ENCODE assay signal across 9 mouse cellular contexts in the genomic region with DNA sequence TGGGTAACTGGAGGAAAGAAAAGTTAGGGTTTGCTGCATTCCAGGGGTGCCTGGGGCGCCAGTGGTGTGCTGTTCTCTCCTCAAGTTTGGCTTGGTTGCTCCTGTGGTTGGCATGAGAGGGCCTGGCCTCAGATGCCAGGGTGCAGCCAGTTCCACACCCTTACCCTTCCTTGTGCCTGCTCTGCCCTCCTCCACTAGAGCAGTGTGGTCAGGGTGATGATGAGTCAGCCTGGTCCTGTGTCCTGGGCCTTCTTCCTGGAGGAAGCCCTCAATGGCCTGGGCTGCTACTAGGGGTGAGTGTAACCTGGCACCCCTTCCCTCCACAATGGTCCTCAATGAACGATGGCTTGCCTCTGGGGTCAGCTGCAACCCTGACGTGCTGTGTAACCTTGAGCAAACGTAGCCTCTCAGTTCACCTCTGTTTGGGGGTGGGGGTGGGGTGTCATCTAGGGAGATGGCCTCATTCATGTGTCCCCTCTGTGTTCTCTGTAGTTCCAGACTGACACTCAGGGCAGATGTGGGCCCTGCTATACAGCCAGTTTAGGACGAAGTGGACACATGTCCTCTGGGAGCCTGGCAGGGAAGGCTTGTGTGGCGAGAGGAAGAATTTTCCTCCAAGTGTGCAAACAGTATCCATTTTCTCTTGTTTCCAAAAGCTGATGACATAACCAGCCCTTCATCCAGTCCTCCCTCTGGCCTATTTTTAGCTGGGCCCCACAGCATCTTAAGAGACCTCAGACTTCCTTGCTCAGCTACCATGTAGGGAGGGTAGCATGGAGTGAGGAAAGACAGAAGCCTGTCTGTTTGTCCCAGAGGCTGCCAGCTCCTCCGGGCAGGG. TPM values are rescaled to one million over a fixed set of nuclear protein-coding genes. Genes with fewer than 3 reads are reported as not detected.
DNase-seq lines count a peak whose midpoint lies in the region; ATAC-seq and TF ChIP-seq lines count a peak whose summit lies in the region.
"Had no signal": no experiment of that assay in that cellular context is flagged by ENCODE, and none has a peak within 500 bp of the region (broad histone marks: within the 10 kb centered on the region; RNA-seq: fewer than 3 reads in every experiment).

No protein-coding gene starts in this region.

- no peak for TF ChIP-seq POLR2A in testis, adult 2 months (IDR thresholded peaks at IDR 0.05; ENCODE audit: control insufficient read depth, low read depth, low read length)

- DNase-seq in heart, postnatal 4 days: no peak
- DNase-seq in testis, postnatal 10 days (ENCODE audit: low spot score): no peak
- no peak for DNase-seq in embryo, embryonic 11 days
- no peak for DNase-seq in ovary, postnatal 36 days (ENCODE audit: low spot score)
- DNase-seq in cerebellum, postnatal 36 days: no peak

- H3K4me2 ChIP-seq in heart, embryonic 11.5 days: peak overlapping the region; percentile 45
- no peak overlapping the region for H3K4me2 ChIP-seq in limb, embryonic 12.5 days

- WGBS in heart, embryonic 11.5 days (ENCODE audit: insufficient replicate concordance): 32% methylated on average over 7 of the region's 7 CpGs
- WGBS in limb, embryonic 12.5 days: 67% methylated on average over 7 of the region's 7 CpGs

- H3K27ac ChIP-seq in heart, embryonic 11.5 days (ENCODE audit: low read depth, low read length): peak overlapping the region; percentile 86
- peak overlapping the region; percentile 42; the same call in 1 of the 2 replicates for H3K27ac ChIP-seq in testis, adult 2 months (ENCODE audit: control insufficient read depth, insufficient read depth, low read depth, low read length)
- peak overlapping the region; percentile 76 for H3K27ac ChIP-seq in limb, embryonic 12.5 days

- peak overlapping the region; percentile 69 for H3K9ac ChIP-seq in heart, embryonic 11.5 days (ENCODE audit: low read depth, low read length)
- peak overlapping the region; percentile 40; the same call in 1 of the 2 replicates for H3K9ac ChIP-seq in limb, embryonic 12.5 days (replicated peaks)

- H3K4me1 ChIP-seq in heart, embryonic 11.5 days (ENCODE audit: control insufficient read depth, insufficient read depth, low read length): peaks cover 65% of the 10 kb centered on the region
- H3K4me1 ChIP-seq in testis, adult 2 months (ENCODE audit: control insufficient read depth, insufficient read depth, low read length): peaks cover 11% of the 10 kb centered on the region
- peaks cover 64% of the 10 kb centered on the region for H3K4me1 ChIP-seq in limb, embryonic 12.5 days (replicated peaks)

- no peak for ATAC-seq in heart, embryonic 11.5 days (replicated peaks; ENCODE audit: insufficient number of reproducible peaks, low FRiP score, low TSS enrichment)
- no peak for ATAC-seq in limb, embryonic 12.5 days (ENCODE audit: insufficient number of reproducible peaks, insufficient read depth, low FRiP score, low TSS enrichment, low read depth)

- H3K9me3 ChIP-seq in heart, embryonic 11.5 days (replicated peaks; ENCODE audit: control insufficient read depth, low read length): no peaks in the 10 kb centered on the region
- H3K9me3 ChIP-seq in limb, embryonic 12.5 days: no peaks in the 10 kb centered on the region

- H3K4me3 ChIP-seq in heart, embryonic 11.5 days (ENCODE audit: low read depth, low read length): no peak overlapping the region
- H3K4me3 ChIP-seq in testis, adult 2 months (ENCODE audit: control insufficient read depth, low read depth, low read length): no peak overlapping the region
- H3K4me3 ChIP-seq in limb, embryonic 12.5 days (replicated peaks): no peak overlapping the region

- H3K36me3 ChIP-seq in heart, embryonic 11.5 days (ENCODE audit: control insufficient read depth, insufficient read depth, low read length): peaks cover 5% of the 10 kb centered on the region; the same call in 1 of the 2 replicates
- H3K36me3 ChIP-seq in testis, adult 2 months (ENCODE audit: control insufficient read depth, insufficient read depth, low read length): no peaks in the 10 kb centered on the region
- peaks cover 24% of the 10 kb centered on the region for H3K36me3 ChIP-seq in limb, embryonic 12.5 days

- no peak for TF ChIP-seq CTCF in testis, adult 2 months (IDR thresholded peaks at IDR 0.05; ENCODE audit: control insufficient read depth, insufficient read depth, insufficient replicate concordance, low read depth, low read length)

- no peaks in the 10 kb centered on the region for H3K27me3 ChIP-seq in heart, embryonic 11.5 days (ENCODE audit: control insufficient read depth, insufficient read depth, low read length)
- no peaks in the 10 kb centered on the region for H3K27me3 ChIP-seq in testis, adult 2 months (ENCODE audit: control insufficient read depth, insufficient read depth, low read length)
- no peaks in the 10 kb centered on the region for H3K27me3 ChIP-seq in limb, embryonic 12.5 days

RNA-seq across cellular contexts. Expression of gene Gm21969, which starts 1.2 kb away (rescaled TPM):
- not detected in 2 replicates for polyA plus RNA-seq in heart, embryonic 11.5 days (2014; fragmentation: Nextera tagmentation; extraction: Ambion mirVana)
- total RNA-seq in heart, postnatal 4 days (2021): not detected
- polyA plus RNA-seq in testis, adult 2 months (2012; rRNA removed): not detected in 2 replicates
- not detected in 2 replicates for polyA plus RNA-seq in limb, embryonic 12.5 days (2016; fragmentation: Nextera tagmentation; extraction: Ambion mirVana)

RNA-seq across cellular contexts. Expression of gene Aldh4a1, which starts 20.9 kb away (rescaled TPM):
- polyA plus RNA-seq in heart, embryonic 11.5 days (2014; fragmentation: Nextera tagmentation; extraction: Ambion mirVana): 11.8 and 16.7 TPM in 2 replicates
- 10 to 100 TPM; 15.1 to 15.4 TPM for total RNA-seq in heart, postnatal 4 days (2021)
- polyA plus RNA-seq in testis, adult 2 months (2012; rRNA removed): 7.0 and 7.2 TPM in 2 replicates
- polyA plus RNA-seq in limb, embryonic 12.5 days (2016; fragmentation: Nextera tagmentation; extraction: Ambion mirVana): 24.3 and 25.3 TPM in 2 replicates

RNA-seq across cellular contexts. Expression of gene Tas1r2, which starts 51.6 kb away (rescaled TPM):
- polyA plus RNA-seq in heart, embryonic 11.5 days (2014; fragmentation: Nextera tagmentation; extraction: Ambion mirVana): not detected in 2 replicates
- total RNA-seq in heart, postnatal 4 days (2021): not detected
- not detected in 2 replicates for polyA plus RNA-seq in testis, adult 2 months (2012; rRNA removed)
- not detected in 2 replicates for polyA plus RNA-seq in limb, embryonic 12.5 days (2016; fragmentation: Nextera tagmentation; extraction: Ambion mirVana)
- total RNA-seq: left cerebral cortex, postnatal 4 days had no signal
